Mouse (Mus musculus): ENCODE measurements around the gene Gm10130.
"Not testable (repeated sequence)": the region's sequence is repeated elsewhere in the genome, so short reads cannot be mapped to it uniquely, and the experiment has no call there.

Gene Gm10130

DNA sequence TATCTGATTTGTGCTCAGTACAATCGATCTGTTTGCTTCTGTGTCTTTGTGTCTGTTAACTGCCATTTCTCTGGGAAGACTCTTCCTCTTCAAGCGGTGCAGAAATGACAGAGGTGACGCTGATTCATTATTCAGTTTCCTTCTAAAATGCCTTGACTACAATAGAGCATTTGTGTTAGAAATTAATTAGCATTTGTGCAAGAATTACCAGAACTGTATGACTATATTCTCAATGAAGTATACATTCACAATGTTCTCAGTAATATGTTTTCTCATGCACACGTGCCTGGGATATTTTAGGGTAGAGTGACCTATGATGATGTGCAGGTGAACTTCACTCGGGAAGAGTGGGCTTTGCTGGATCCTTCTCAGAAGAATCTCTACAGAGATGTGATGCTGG is at the start of gene Gm10130:
TSS of gene Gm10130 (plus strand) at position 301 of the 400 bp plus-strand sequence.
- no peak for DNase-seq

DNA sequence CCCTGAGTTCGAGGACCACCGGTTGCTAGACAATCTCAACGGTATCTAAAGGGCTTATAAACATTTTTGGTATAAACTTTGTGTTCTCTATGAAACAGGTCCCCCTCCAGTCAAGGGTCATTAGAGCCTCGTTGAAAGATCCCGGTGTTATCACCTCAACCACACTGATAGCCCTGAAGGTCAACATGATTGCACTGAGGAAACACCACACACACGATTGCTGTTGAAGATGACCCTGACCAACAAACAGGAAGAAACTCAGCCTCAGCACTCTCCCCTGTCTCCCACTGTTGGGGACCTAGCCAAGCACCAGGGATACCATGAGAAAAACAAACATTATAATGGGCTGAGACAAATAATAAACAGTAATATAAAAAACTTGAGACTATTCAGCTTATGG is 29.8 kb upstream of the Gm10130 start:
- DNase-seq: no peak

DNA sequence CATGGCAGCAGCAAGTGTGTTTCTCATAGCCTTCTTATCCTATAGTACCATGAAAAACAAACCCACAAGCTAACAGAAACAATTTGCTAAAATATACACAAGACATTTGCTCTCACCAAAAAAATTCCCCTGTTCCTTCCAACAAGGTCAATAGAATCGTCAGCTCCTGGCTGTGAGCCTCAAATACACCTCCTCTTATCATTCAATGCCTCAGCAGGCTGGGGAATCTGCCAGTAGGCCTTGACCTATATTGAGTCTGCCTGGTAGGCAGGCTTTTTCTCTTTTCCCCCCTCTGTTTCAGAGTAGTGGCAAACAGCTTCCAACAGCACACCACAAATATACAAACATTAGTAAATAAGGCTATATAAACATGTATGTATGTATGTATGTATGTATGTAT is 24.4 kb upstream of the Gm10130 start:
- no peak for DNase-seq

DNA sequence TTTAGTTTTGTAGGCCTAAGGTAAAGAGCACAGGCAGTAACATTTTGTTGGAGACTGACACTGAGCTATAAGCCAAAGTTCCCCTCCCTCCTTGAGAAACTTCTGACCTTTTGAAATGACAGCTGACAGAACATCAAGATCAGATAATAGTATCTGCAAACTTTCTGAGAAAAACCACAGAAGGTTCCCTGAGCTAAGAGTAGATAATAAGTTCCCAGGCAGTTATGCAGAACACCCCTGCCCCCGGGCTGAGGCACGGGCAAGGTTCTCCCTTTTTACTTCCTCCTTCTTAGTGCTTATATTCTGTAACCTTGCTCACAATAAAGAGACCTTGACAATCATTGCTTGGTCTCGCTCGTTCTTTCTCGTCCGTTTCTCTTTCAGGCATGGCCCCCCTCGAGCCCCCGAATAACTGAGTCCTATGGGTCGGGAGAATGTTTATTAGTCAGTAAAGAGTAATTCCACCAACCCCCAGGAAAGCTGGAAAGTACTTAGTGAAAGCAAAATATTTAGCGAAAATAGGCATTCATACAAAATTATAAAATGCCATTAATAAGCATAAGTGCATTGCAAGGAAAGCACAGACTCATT is 16.2 kb upstream of the Gm10130 start:
- peak in 1 of 2 experiments; percentile 24 for DNase-seq

DNA sequence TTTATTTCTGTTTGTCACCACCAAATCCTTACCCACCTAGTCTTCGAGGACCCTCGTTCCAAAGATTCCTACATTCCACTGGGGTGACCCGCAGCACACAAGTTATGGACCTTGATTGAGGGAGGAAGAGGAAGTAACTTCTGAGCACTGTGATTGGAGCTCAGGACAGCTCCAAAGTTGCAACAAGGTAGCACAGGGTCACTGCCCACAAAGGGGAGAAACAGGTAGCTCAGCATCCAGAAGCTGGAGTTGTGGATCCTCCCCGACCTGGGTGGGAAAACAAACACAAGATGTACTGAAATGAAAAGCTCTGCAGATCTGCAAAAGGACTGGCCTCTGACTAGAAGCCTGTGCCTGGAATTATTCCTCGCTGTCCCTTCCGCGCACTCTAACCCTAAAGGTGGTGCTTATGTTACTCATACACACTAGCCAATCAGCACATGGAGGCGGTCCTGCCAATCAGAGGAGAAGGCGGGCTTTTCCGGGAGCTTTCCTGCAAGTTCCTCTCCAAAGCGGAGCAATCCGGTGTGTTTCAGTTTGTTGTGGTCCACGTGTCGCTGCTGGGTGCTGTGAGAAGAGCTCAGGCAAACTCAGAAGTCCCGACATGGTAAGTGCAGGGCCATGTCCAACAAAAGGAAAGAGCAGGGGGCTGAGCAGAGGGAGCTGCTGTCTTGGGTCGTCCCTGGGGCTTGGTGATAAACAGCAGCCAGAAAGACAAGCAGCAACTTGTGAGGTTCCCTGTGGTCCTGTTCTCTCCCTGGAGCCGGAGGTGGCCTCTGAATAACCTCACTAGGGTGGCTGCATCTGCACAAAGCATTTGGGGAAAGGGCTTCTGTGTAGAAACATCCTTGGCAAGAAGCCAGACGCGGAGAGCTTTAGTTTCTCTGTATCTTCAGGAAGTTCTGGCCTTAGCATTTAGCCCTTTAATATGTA is 12.3 kb upstream of the Gm10130 start:
- peak; percentile 73 to 84 for DNase-seq

DNA sequence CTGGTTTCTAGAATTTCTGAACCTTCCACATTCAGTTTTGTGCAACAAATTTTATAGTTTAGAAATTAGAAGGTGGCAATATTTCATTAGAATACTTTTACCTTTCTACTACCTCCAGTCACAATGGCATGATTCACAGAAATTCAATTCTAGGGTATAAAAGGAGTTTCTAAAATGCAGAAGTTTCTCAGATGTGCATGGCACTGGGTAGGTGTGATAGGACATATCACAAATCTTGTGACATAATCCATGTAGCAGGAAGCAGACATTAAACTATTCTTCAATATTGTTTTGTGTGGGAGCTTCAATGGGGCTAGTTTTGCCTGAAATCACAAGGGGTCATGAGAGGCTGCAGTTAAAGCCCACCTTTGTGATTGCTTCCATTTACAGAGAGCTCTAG is 7.4 kb upstream of the Gm10130 start:
- DNase-seq: no peak

DNA sequence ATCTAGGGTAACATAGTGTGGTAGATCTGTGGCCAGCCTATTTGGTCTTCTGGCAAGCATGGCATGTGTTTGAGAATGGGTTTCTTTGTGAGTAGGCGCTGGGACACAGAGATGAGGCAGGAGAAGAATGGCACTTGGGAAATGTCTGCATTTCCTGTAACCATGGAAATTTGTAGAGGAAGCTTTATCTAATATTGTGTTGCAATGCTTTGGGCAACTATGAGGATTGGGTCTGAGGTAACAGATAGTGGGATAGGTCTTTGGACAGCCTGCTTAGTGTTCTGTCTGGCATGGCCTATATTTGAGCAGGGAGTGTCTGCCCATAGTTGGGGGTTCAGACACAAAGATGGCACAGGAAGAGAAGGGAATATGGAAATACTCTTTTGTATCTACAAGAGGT is 4.5 kb upstream of the Gm10130 start:
- DNase-seq: no peak

DNA sequence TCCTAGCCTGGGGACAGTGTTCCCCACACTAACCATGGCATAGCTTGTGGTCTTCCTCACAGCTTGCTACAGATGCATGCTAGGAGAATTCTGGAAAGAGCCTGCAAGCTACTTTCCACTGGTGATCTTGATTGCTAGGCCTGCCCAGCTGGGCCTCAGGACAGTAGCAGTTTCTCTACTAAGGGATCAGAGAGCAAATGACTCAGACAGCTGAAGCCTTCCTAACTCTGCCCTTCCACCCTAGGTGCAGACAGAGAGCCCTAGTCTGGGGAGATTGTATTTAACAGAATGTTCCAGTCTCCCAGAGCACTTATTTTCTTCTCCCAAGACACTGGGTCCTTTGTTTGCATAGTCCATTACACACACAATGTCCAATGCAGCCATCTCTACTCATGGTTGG is 33.6 kb downstream of the Gm10130 start:
- DNase-seq: not testable (repeated sequence)

DNA sequence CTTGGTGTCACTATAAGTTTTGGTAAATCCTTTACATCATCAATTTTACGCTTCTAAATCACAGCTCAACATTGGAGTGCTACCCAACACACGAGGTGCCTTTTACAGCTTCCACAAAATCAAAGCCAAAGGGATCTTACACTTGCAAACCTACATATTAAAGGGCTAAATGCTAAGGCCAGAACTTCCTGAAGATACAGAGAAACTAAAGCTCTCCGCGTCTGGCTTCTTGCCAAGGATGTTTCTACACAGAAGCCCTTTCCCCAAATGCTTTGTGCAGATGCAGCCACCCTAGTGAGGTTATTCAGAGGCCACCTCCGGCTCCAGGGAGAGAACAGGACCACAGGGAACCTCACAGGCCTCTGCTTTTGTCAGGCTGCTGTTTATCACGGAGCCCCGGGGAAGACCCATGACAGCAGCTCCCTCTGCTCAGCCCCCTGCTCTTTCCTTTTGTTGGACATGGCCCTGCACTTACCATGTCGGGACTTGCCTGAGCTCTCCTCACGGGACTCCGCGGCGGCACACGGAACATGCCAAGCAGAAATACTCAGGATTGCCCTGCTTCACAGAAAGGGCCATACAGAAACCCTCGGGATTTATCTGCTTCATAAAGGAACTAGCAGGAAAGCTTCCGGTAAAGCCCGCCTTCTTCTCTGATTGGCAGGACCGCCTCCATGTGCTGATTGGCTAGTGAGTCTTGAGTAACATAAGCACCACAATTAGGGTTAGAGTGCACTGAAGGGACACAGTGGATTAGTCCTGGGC is 38.8 kb downstream of the Gm10130 start, which contains the start of gene 3300002I08Rik:
TSS of gene 3300002I08Rik (minus strand) at position 653 of the 765 bp plus-strand sequence.
- DNase-seq: peak; percentile 58 to 73

DNA sequence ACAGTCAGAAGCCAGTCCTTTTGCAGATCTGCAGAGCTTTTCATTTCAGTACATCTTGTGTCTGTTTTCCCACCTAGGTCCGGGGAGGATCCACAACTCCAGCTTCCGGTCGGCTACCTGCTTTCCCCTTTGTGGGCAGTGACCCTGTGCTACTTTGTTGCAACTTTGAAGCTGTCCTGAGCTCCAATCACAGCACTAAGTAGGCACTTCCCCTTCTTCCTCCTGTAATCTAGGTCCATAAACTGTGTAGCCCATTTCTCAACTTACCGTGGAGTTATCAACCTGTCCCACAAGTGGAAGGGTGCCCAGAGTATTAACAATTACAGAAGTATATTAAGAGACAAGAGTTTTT is 39.4 kb downstream of the Gm10130 start:
- no peak for DNase-seq

DNA sequence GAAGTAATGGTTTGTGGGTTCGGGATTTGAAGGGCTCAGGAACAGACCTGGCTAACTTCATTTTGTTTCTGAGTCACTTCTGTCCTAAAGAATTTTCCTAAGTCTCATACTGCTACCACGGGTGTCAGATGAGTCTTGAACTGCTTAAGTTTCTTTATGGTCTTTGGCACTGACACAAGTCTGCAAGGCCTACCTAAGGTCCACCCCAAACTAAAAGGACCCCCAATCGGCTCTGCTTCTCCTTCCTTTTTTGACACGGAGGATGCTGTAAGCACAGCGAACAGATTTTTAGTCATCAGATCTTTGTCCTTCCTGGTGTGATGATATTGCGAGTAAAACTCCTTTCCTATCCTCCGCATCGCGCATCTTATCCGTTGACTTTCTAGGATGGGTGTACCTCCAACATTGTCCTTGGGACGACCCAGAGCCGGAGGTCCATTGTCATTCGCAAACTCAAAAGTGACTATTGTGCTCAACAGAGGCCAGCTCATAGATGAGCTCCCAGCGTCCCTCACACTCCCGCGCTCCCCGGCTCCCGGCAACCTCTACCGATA is 62.1 kb downstream of the Gm10130 start:
- DNase-seq: not testable (repeated sequence)

DNA sequence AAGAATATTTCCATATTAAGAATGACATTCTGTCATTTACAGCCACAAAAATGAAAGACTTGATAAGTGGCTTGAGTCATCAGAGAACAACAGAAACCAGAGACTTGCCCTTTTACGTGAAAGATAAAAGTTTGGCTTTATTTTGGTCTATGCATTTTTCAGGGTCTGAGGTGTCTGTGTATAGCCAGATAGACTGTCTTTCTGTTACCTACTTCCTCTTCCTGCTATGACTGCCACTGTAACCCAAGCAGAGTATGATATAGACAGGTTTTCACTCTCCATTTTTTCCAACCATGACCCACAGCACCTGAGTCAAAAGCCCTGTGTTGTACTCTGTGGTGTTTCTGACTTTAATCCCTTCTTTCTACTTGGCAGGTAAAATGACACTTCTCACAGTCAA is 66.7 kb downstream of the Gm10130 start:
- no peak for DNase-seq

DNA sequence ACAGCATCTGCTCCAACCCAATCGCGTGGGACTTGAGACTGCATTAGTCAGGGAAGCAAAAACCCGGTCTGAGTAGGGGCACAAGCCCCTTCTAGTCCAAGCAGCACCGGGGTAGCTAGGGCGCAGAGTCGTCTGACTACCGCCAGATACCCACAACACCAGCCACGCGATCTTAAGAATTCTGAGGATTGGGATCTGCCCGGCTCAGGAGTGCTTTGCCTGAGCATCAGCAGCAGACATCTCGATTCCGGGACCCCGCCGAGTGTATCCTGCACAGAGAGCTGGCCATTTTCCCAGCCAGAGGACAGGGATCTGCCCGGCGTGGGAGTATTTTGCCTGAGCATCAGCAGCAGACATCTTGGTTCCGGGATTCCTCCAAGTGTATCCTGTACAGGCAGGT is 88.6 kb downstream of the Gm10130 start:
- not testable (repeated sequence) for DNase-seq

Measured in thymus, adult 18-20 months (tissue).